Mouse (Mus musculus) liver, adult 2 months (tissue): Measurements from ENCODE around the gene 4930523C07Rik. TPM values are rescaled to one million over a fixed set of nuclear protein-coding genes. Genes with fewer than 3 reads are reported as not detected.

Experiments used
- DNase-seq: peaks from one replicate; pipeline ENCODE4 v3.0.0-alpha.2; 2011; ENCODE audit warnings: low read depth, low spot score; ENCODE audit errors: extremely low read depth
- H3K27ac ChIP-seq: fragments of 200-500 bp; replicated peaks from 2 replicates; pipeline ENCODE4 v1.5.1; 2012; ENCODE audit warnings: low read depth, mild to moderate bottlenecking, control low read depth, inconsistent platforms, low read length; ENCODE audit not compliant: insufficient read depth
- H3K27me3 ChIP-seq: fragments of 200-500 bp; 2 replicates; pipeline ENCODE4 v1.6.1; 2012; ENCODE audit warnings: mild to moderate bottlenecking, moderate library complexity, low read length, inconsistent platforms; ENCODE audit not compliant: control insufficient read depth, insufficient read depth
- H3K36me3 ChIP-seq: fragments of 200-500 bp; 2 replicates; pipeline ENCODE4 v1.6.1; 2012; ENCODE audit warnings: low read length, inconsistent platforms; ENCODE audit not compliant: control insufficient read depth, insufficient read depth
- H3K4me1 ChIP-seq: fragments of 200-500 bp; 2 replicates; pipeline ENCODE4 v1.6.1; 2011; ENCODE audit warnings: low read length; ENCODE audit not compliant: control insufficient read depth, insufficient read depth
- H3K4me3 ChIP-seq: fragments of 200-500 bp; 2 replicates; pipeline ENCODE4 v1.5.1; 2011; ENCODE audit warnings: low read depth, mild to moderate bottlenecking, control low read depth, low read length, moderate library complexity; ENCODE audit not compliant: insufficient read depth
- H3K79me2 ChIP-seq: fragments of 200-500 bp; 2 replicates; pipeline ENCODE4 v1.6.1; 2012; ENCODE audit warnings: inconsistent platforms, mild to moderate bottlenecking, low read length, moderate library complexity; ENCODE audit not compliant: control insufficient read depth, insufficient read depth
- H3K9ac ChIP-seq: fragments of 200-500 bp; 2 replicates; pipeline ENCODE4 v1.6.1; 2012; ENCODE audit warnings: low read depth, mild to moderate bottlenecking, control low read depth, inconsistent platforms, low read length
- CTCF ChIP-seq: fragments of 200-500 bp; IDR thresholded peaks from 2 replicates; pipeline ENCODE4 v1.5.1; 2011; ENCODE audit warnings: low read depth, low read length, control low read depth
- POLR2A ChIP-seq: fragments of 200-500 bp; IDR thresholded peaks from 2 replicates; pipeline ENCODE4 v1.6.1; 2011; ENCODE audit warnings: low read length, control low read depth; ENCODE audit not compliant: insufficient read depth; ENCODE audit errors: extremely low read depth
- WGBS: fragments of 180-500 bp; shearing (Covaris S2); methylation state at CpG from one replicate; pipeline ENCODE4 v1.1.7; 2018; 5-methylcytosine and 5-hydroxymethylcytosine counted together
- polyA plus RNA-seq: library from polyadenylated mRNA; depleted of rRNA; stranded (reverse); fragments of >200 nt; gene quantifications from 2 replicates; pipeline ENCODE4 v1.2.3, GENCODE M21; 2012
- total RNA-seq: library from RNA; depleted of rRNA; stranded (reverse); fragments of >200 nt; gene quantifications from 2 replicates; pipeline ENCODE4 v1.2.3, GENCODE M21; 2014

4930523C07Rik gene
- total and polyA plus RNA-seq, 2 experiments, result 5.5 to 13.0 TPM

- H3K9ac ChIP-seq, result no peak overlapping the region
- WGBS, result 21% methylated on average over 4 of the region's 4 CpGs
- H3K36me3 ChIP-seq, result no peaks in the 10 kb centered on the region
- peaks cover 22% of the 10 kb centered on the region; the same call in 1 of the 2 replicates for H3K79me2 ChIP-seq
- no peak for TF ChIP-seq POLR2A
- TF ChIP-seq CTCF, result no peak
- peaks cover 21% of the 10 kb centered on the region for H3K4me1 ChIP-seq
- peak; percentile 90 for DNase-seq
- H3K27me3 ChIP-seq, result no peaks in the 10 kb centered on the region
- peak overlapping the region; percentile 65; the same call in 1 of the 2 replicates for H3K27ac ChIP-seq
- no peak overlapping the region for H3K4me3 ChIP-seq
Observed at GRCm38 (mm10) chr1:160046786-160047185, 2.6 kb downstream of the 4930523C07Rik start.

GRCm38 (mm10) chr1:160047481-160047931 is 3.3 kb downstream of the 4930523C07Rik start:
- Histone ChIP-seq H3K27me3 (no peaks in the 10 kb centered on the region), H3K79me2 (peaks cover 22% of the 10 kb centered on the region; the same call in 1 of the 2 replicates), H3K27ac (no peak overlapping the region), H3K4me3 (no peak overlapping the region), H3K4me1 (peaks cover 21% of the 10 kb centered on the region), H3K36me3 (no peaks in the 10 kb centered on the region), H3K9ac (no peak overlapping the region)
- 84% methylated on average over 7 of the region's 7 CpGs for WGBS
- no peak for DNase-seq
- TF ChIP-seq POLR2A (no peak), CTCF (no peak)

GRCm38 (mm10) chr1:160049131-160049880 is 5.1 kb downstream of the 4930523C07Rik start:
- Histone ChIP-seq H3K4me3 (no peak overlapping the region), H3K4me1 (peaks cover 23% of the 10 kb centered on the region), H3K36me3 (no peaks in the 10 kb centered on the region; the same call in 1 of the 2 replicates), H3K27ac (no peak overlapping the region), H3K79me2 (peaks cover 24% of the 10 kb centered on the region; the same call in 1 of the 2 replicates), H3K27me3 (no peaks in the 10 kb centered on the region), H3K9ac (no peak overlapping the region)
- WGBS, result 64% methylated on average over 5 of the region's 5 CpGs
- TF ChIP-seq POLR2A (no peak), CTCF (no peak)
- DNase-seq, result no peak

DNA sequence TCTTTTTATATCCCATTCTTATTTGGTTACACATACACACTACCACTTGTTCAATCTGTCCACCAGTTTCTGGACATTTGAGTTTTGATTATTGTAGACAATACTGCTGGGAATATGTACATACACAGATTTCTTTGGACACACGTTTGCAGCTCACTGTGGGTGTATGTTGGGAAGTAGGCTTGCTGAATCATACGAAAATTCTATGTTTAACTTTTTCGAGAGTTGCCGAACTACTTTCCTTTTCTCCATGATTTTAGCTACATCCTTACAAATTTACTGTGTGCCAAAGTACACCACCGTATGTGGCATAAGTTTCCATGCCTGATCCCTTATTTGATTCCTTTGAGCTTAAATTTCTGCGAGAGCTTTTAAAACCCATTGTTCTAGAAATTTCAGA is 6.7 kb downstream of the 4930523C07Rik start:
- TF ChIP-seq POLR2A, result no peak
- TF ChIP-seq CTCF, result no peak
- WGBS, result 94% methylated on average over 6 of the region's 6 CpGs
- Histone ChIP-seq H3K4me3 (no peak overlapping the region), H3K9ac (no peak overlapping the region), H3K4me1 (peaks cover 20% of the 10 kb centered on the region), H3K27ac (no peak overlapping the region), H3K27me3 (no peaks in the 10 kb centered on the region), H3K36me3 (peaks cover 2% of the 10 kb centered on the region; the same call in 1 of the 2 replicates), H3K79me2 (peaks cover 26% of the 10 kb centered on the region; the same call in 1 of the 2 replicates)
- DNase-seq, result no peak

GRCm38 (mm10) chr1:160052556-160053315 is 8.6 kb downstream of the 4930523C07Rik start:
- Histone ChIP-seq H3K27ac (no peak overlapping the region), H3K36me3 (peaks cover 2% of the 10 kb centered on the region; the same call in 1 of the 2 replicates), H3K79me2 (peaks cover 24% of the 10 kb centered on the region; the same call in 1 of the 2 replicates), H3K27me3 (no peaks in the 10 kb centered on the region), H3K4me1 (peaks cover 11% of the 10 kb centered on the region), H3K9ac (no peak overlapping the region), H3K4me3 (no peak overlapping the region)
- 90% methylated on average over 2 of the region's 2 CpGs for WGBS
- no peak for TF ChIP-seq CTCF
- TF ChIP-seq POLR2A, result no peak
- no peak for DNase-seq
